Mouse (Mus musculus): ENCODE data around the gene Mill2. TPM values are rescaled to one million over a fixed set of nuclear protein-coding genes. Genes with fewer than 3 reads are reported as not detected.

Mill2 gene
- 8.8 TPM for polyA plus RNA-seq (2014; fragmentation: Illumina TruSeq; extraction: RNeasy Lipid Tissue Mini Kit (QIAGEN cat#74804); ENCODE audit: low read depth, low replicate concordance)

DNA sequence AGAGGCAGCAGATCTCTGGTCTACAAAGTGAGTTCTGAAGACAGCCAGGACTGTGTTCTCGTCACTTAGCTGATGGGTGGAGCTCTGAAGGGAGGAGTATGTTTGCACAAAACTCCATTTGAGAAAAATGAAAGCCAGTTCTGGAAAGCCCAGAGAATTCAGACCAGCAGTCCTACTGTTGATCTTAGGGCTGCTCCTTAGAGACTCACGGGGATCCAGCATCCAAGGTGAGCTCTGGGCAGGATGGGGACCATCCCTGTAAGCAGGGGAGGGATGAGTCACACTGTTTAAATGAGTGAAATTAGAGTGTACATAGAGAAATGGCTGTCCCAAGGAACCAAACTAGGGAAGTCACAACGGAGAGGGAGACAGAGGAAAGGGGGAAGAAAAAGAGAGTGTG, at the start of gene Mill2:
Mill2 (plus strand) TSS at position 102 of the 400 bp plus-strand sequence.

DNA sequence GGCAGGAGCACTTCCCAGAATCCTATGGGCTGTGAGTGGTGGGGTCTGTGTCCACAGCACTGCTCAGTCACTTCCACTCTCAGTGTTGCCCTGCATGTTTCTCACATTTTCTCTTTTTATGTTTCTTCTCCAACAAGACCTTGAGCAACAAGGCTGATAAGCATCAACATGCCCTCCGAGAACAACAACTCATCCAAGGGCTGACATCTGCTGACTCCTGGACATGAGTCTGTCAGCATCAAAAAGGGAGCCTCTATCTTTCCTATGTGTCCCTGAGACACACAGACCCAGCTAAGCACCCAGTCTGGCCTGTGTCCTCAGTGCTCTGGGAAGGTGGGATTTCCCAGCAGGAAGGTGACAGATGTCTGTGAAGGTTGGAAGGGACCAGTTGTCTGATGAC, 41.3 kb upstream of the Mill2 start, which contains the start of gene Psg19:
Psg19 (minus strand) TSS at position 101 of the 400 bp plus-strand sequence.

DNA sequence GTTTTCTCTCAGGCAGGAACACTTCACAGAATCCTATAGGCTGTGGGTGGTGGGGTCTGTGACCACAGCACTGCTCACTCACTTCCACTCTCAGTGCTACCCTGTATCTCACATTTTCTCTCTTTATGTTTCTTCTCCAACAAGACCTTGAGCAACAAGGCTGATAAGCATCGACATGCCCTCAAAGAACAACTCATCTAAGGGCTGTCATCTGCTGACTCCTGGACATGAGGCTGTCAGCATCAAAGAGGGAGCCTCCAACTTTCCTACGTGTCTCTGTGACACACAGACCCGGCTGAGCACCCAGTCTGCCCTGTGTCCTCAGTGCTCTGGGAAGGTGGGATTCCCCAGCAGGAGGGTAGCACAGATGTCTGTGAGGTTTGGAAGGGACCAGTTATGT, 18.3 kb upstream of the Mill2 start, which contains the start of gene Psg17:
Psg17 (minus strand) TSS at position 101 of the 400 bp plus-strand sequence.

DNA sequence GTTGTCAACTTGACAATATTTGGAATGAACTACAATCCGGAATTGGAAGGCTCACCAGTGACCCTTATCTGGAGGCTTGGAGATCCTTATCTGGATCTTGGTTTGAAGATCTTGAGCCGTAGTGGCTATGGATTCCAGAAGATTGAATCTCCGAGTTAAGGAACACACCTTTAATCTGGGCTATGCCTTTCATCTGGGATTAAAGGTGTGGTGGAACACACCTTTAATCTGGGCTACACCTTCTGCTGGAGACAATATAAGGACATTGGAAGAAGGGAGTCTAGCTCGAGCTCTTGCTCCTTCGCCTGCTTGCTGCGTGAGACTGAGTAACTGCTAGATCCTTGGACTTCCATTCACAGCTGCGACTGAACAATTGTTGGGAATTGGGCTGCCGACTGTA, 31.3 kb downstream of the Mill2 start, which contains the start of gene Pglyrp1:
Pglyrp1 (plus strand) TSS at position 301 of the 400 bp plus-strand sequence.

DNA sequence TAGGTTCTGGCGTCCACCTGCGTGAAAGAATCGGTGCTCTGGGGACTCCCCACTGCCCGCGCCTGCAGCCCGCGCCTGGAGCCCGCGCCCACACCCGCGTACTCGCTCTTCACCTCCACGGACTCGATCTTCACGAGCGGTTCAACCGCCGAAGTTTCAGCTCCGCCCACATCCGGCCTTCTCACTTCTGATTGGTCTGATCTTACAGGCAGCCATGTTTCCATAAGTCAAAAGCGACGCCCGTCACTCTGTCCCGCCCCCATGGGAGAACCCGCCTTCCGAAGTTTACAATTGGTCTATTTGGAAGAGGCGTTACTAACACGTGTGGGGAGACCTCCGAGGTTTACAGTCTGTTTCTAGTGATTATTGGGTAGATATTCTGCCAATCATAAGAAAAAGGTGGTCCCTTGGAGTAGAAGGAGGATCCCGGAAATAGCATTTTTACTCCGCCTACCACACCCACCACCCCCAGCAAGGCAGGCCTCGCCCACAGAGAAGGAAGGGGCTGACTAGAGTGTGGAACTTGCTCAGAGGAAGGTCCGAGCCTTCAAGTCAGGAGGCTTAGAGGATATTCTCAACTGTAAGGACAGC, 70.6 kb downstream of the Mill2 start, which contains the start of gene Ccdc61:
Ccdc61 (minus strand) TSS at position 175 of the 591 bp plus-strand sequence.

Other genes starting within 250 kb of the Mill2 start
- not detected for gene Psg23, start 223.5 kb upstream of the Mill2 start, polyA plus RNA-seq (2014; fragmentation: Illumina TruSeq; extraction: RNeasy Lipid Tissue Mini Kit (QIAGEN cat#74804); ENCODE audit: low read depth, low replicate concordance)
- gene Psg21, start 183.2 kb upstream of the Mill2 start, polyA plus RNA-seq (2014; fragmentation: Illumina TruSeq; extraction: RNeasy Lipid Tissue Mini Kit (QIAGEN cat#74804); ENCODE audit: low read depth, low replicate concordance) = not detected
- gene Psg20, start 153.8 kb upstream of the Mill2 start, polyA plus RNA-seq (2014; fragmentation: Illumina TruSeq; extraction: RNeasy Lipid Tissue Mini Kit (QIAGEN cat#74804); ENCODE audit: low read depth, low replicate concordance) = not detected
- gene Psg22, start 121.9 kb upstream of the Mill2 start, polyA plus RNA-seq (2014; fragmentation: Illumina TruSeq; extraction: RNeasy Lipid Tissue Mini Kit (QIAGEN cat#74804); ENCODE audit: low read depth, low replicate concordance) = not detected
- gene Psg19, start 41.4 kb upstream of the Mill2 start, polyA plus RNA-seq (2014; fragmentation: Illumina TruSeq; extraction: RNeasy Lipid Tissue Mini Kit (QIAGEN cat#74804); ENCODE audit: low read depth, low replicate concordance) = not detected
- gene Psg17, start 18.4 kb upstream of the Mill2 start, polyA plus RNA-seq (2014; fragmentation: Illumina TruSeq; extraction: RNeasy Lipid Tissue Mini Kit (QIAGEN cat#74804); ENCODE audit: low read depth, low replicate concordance) = not detected
- gene Pglyrp1, start 31.4 kb downstream of the Mill2 start, polyA plus RNA-seq (2014; fragmentation: Illumina TruSeq; extraction: RNeasy Lipid Tissue Mini Kit (QIAGEN cat#74804); ENCODE audit: low read depth, low replicate concordance) = not detected
- gene Ccdc61, start 70.4 kb downstream of the Mill2 start, polyA plus RNA-seq (2014; fragmentation: Illumina TruSeq; extraction: RNeasy Lipid Tissue Mini Kit (QIAGEN cat#74804); ENCODE audit: low read depth, low replicate concordance) = 16.2 TPM
- gene Nova2, start 85.9 kb downstream of the Mill2 start, polyA plus RNA-seq (2014; fragmentation: Illumina TruSeq; extraction: RNeasy Lipid Tissue Mini Kit (QIAGEN cat#74804); ENCODE audit: low read depth, low replicate concordance) = 2.2 TPM
- not detected for gene Nanos2, start 147.4 kb downstream of the Mill2 start, polyA plus RNA-seq (2014; fragmentation: Illumina TruSeq; extraction: RNeasy Lipid Tissue Mini Kit (QIAGEN cat#74804); ENCODE audit: low read depth, low replicate concordance)
- 3.9 TPM for gene Mypop, start 151.3 kb downstream of the Mill2 start, polyA plus RNA-seq (2014; fragmentation: Illumina TruSeq; extraction: RNeasy Lipid Tissue Mini Kit (QIAGEN cat#74804); ENCODE audit: low read depth, low replicate concordance)
- 15.7 TPM for gene Irf2bp1, start 164.1 kb downstream of the Mill2 start, polyA plus RNA-seq (2014; fragmentation: Illumina TruSeq; extraction: RNeasy Lipid Tissue Mini Kit (QIAGEN cat#74804); ENCODE audit: low read depth, low replicate concordance)
- gene Foxa3, start 183.6 kb downstream of the Mill2 start, polyA plus RNA-seq (2014; fragmentation: Illumina TruSeq; extraction: RNeasy Lipid Tissue Mini Kit (QIAGEN cat#74804); ENCODE audit: low read depth, low replicate concordance) = not detected
- gene Sympk, start 184.4 kb downstream of the Mill2 start, polyA plus RNA-seq (2014; fragmentation: Illumina TruSeq; extraction: RNeasy Lipid Tissue Mini Kit (QIAGEN cat#74804); ENCODE audit: low read depth, low replicate concordance) = 84.9 TPM
- gene Rsph6a, start 214.7 kb downstream of the Mill2 start, polyA plus RNA-seq (2014; fragmentation: Illumina TruSeq; extraction: RNeasy Lipid Tissue Mini Kit (QIAGEN cat#74804); ENCODE audit: low read depth, low replicate concordance) = not detected
- gene Dmwd, start 236.3 kb downstream of the Mill2 start, polyA plus RNA-seq (2014; fragmentation: Illumina TruSeq; extraction: RNeasy Lipid Tissue Mini Kit (QIAGEN cat#74804); ENCODE audit: low read depth, low replicate concordance) = 61.5 TPM
- gene Dmpk, start 243.9 kb downstream of the Mill2 start, polyA plus RNA-seq (2014; fragmentation: Illumina TruSeq; extraction: RNeasy Lipid Tissue Mini Kit (QIAGEN cat#74804); ENCODE audit: low read depth, low replicate concordance) = 569 TPM